8 mouse cellular contexts compared by ENCODE assay signal in the genomic region with DNA sequence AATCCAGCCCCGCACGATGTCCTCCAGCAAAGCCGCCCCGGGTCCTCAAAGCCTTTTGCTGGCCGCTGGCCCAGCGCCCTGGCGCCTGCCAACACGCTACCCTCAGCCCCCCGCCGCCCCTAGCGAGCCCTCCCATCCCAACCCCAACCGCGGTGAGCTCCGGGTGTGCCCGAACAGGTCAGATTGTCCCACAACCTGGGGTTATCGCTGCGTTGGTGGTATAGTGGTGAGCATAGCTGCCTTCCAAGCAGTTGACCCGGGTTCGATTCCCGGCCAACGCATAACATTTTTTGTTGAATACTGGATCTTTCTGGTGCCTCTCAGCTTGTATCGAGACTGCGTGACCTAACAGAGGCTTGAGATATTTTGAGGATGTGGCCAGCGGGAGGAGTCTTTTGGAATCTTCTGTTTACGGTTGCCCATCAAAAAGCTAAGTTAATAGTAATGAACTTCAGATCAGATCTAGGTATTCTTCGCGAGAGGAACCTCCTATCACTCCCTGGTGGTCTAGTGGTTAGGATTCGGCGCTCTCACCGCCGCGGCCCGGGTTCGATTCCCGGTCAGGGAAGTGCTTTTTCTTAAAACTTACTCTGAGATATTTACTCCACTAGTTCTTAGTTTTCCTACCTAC. TPM values are rescaled to one million over a fixed set of nuclear protein-coding genes. Genes with fewer than 3 reads are reported as not detected.
DNase-seq lines count a peak whose midpoint lies in the region; ATAC-seq and TF ChIP-seq lines count a peak whose summit lies in the region.

No protein-coding gene starts in this region.

- no peak for TF ChIP-seq POLR2A in liver, adult 2 months (IDR thresholded peaks at IDR 0.05; ENCODE audit: extremely low read depth, insufficient read depth, low read length)

- no peak overlapping the region for H3K27ac ChIP-seq in heart, embryonic 12.5 days (ENCODE audit: poor library complexity, severe bottlenecking)
- H3K27ac ChIP-seq in kidney, embryonic 16.5 days (ENCODE audit: low read length), result peak overlapping the region; percentile 71; the same call in 1 of the 2 replicates
- H3K27ac ChIP-seq in liver, adult 2 months (replicated peaks; ENCODE audit: insufficient read depth, low read depth, low read length), result no peak overlapping the region

- H3K27me3 ChIP-seq in erythroblast, embryonic 14.5 days (ENCODE audit: control insufficient read depth), result no peaks in the 10 kb centered on the region
- no peaks in the 10 kb centered on the region for H3K27me3 ChIP-seq in heart, embryonic 12.5 days (replicated peaks)
- H3K27me3 ChIP-seq in kidney, embryonic 16.5 days (ENCODE audit: insufficient read depth, low read length), result no peaks in the 10 kb centered on the region
- no peaks in the 10 kb centered on the region for H3K27me3 ChIP-seq in liver, adult 2 months (ENCODE audit: control insufficient read depth, insufficient read depth, low read length)

- peak; percentile 90 for ATAC-seq in heart, embryonic 12.5 days (ENCODE audit: insufficient number of reproducible peaks, low FRiP score)
- peak; percentile 90 for ATAC-seq in kidney, embryonic 16.5 days (ENCODE audit: low FRiP score, low TSS enrichment)
- ATAC-seq in monocyte, adult 5-6 weeks (replicated peaks; ENCODE audit: insufficient number of reproducible peaks, low FRiP score, low TSS enrichment, poor library complexity, severe bottlenecking), result peak; percentile 64

- under 1% methylated on average over 35 of the region's 35 CpGs for WGBS in heart, embryonic 12.5 days
- WGBS in kidney, embryonic 16.5 days, result under 1% methylated on average over 35 of the region's 35 CpGs
- WGBS in liver, adult 2 months, result under 1% methylated on average over 35 of the region's 35 CpGs

- H3K9me3 ChIP-seq in erythroblast, embryonic 14.5 days (ENCODE audit: control insufficient read depth, low read length), result no peaks in the 10 kb centered on the region; the same call in 1 of the 2 replicates
- no peaks in the 10 kb centered on the region for H3K9me3 ChIP-seq in heart, embryonic 12.5 days (replicated peaks)
- H3K9me3 ChIP-seq in kidney, embryonic 16.5 days (ENCODE audit: low read length), result 0 out of 2 replicates have a peak, but pooled peaks cover 4% of the 10 kb centered on the region

- no peaks in the 10 kb centered on the region for H3K36me3 ChIP-seq in erythroblast, embryonic 14.5 days (ENCODE audit: control insufficient read depth)
- no peaks in the 10 kb centered on the region for H3K36me3 ChIP-seq in heart, embryonic 12.5 days
- no peaks in the 10 kb centered on the region for H3K36me3 ChIP-seq in kidney, embryonic 16.5 days (ENCODE audit: insufficient read depth, low read length)
- H3K36me3 ChIP-seq in liver, adult 2 months (ENCODE audit: control insufficient read depth, insufficient read depth, low read length), result no peaks in the 10 kb centered on the region

- no peak for TF ChIP-seq CTCF in liver, adult 2 months (IDR thresholded peaks at IDR 0.05; ENCODE audit: low read depth, low read length)

- H3K4me2 ChIP-seq in heart, embryonic 12.5 days, result peak overlapping the region; percentile 72
- H3K4me2 ChIP-seq in kidney, embryonic 16.5 days (replicated peaks; ENCODE audit: low read depth, low read length), result peak overlapping the region; percentile 66

- peak overlapping the region; percentile 74 for H3K4me3 ChIP-seq in erythroblast, embryonic 14.5 days (replicated peaks)
- H3K4me3 ChIP-seq in heart, embryonic 12.5 days, result peak overlapping the region; percentile 72
- peak overlapping the region; percentile 75 for H3K4me3 ChIP-seq in kidney, embryonic 16.5 days (ENCODE audit: low read length)
- peak overlapping the region; percentile 70 for H3K4me3 ChIP-seq in liver, adult 2 months (ENCODE audit: insufficient read depth, low read depth, low read length)

- H3K9ac ChIP-seq in heart, embryonic 12.5 days, result peak overlapping the region; percentile 80
- H3K9ac ChIP-seq in kidney, embryonic 16.5 days (replicated peaks; ENCODE audit: low read length), result peak overlapping the region; percentile 69
- H3K9ac ChIP-seq in liver, adult 2 months (ENCODE audit: low read depth, low read length), result peak overlapping the region; percentile 59

- peak; percentile 85 for DNase-seq in CD4-positive helper T cell, adult 2 months (ENCODE audit: low read depth, low spot score)
- DNase-seq in brain, embryonic 18.5 days (ENCODE audit: low read depth, low spot score), result peak; percentile 76
- DNase-seq in liver, adult 2 months (ENCODE audit: extremely low read depth, low read depth, low spot score), result peak; percentile 88
- DNase-seq in spleen, postnatal 36 days (ENCODE audit: low spot score in 2 of 2), result peak; percentile 66 to 80

- H3K79me2 ChIP-seq in liver, adult 2 months (ENCODE audit: control insufficient read depth, insufficient read depth, low read length), result no peaks in the 10 kb centered on the region

- peaks cover 34% of the 10 kb centered on the region for H3K4me1 ChIP-seq in erythroblast, embryonic 14.5 days (ENCODE audit: control insufficient read depth)
- H3K4me1 ChIP-seq in heart, embryonic 12.5 days (replicated peaks), result peaks cover 2% of the 10 kb centered on the region; the same call in 1 of the 2 replicates
- H3K4me1 ChIP-seq in kidney, embryonic 16.5 days (ENCODE audit: insufficient read depth, low read length), result peaks cover 7% of the 10 kb centered on the region; the same call in 1 of the 2 replicates
- H3K4me1 ChIP-seq in liver, adult 2 months (ENCODE audit: control insufficient read depth, insufficient read depth, low read length), result no peaks in the 10 kb centered on the region

RNA-seq across cellular contexts. Expression of a gene that starts 11.1 kb away (rescaled TPM):
- polyA plus RNA-seq in erythroblast, embryonic 14.5 days (2012), result 0.37 and 0.64 TPM in 2 replicates
- polyA plus RNA-seq in heart, embryonic 12.5 days (2016; fragmentation: Nextera tagmentation; extraction: Ambion mirVana), result 2.9 and 3.5 TPM in 2 replicates
- polyA plus RNA-seq in kidney, embryonic 16.5 days (2015; fragmentation: Nextera tagmentation; extraction: Ambion mirVana), result 2.9 and 3.0 TPM in 2 replicates
- 0.13 and 0.37 TPM in 2 replicates for total RNA-seq in liver, adult 2 months (2014; rRNA removed)
- polyA plus RNA-seq in liver, adult 2 months (2012; rRNA removed), result 1.5 and 3.5 TPM in 2 replicates
- 1.4 to 6.2 TPM (median 1.6 TPM) in 3 replicates for total RNA-seq in monocyte, adult 5-6 weeks (2017)

RNA-seq across cellular contexts. Expression of a gene that starts 37.9 kb away (rescaled TPM):
- 0.06 TPM in 1 of 2 replicates, not detected in the other for polyA plus RNA-seq in erythroblast, embryonic 14.5 days (2012)
- 3.8 and 4.5 TPM in 2 replicates for polyA plus RNA-seq in heart, embryonic 12.5 days (2016; fragmentation: Nextera tagmentation; extraction: Ambion mirVana)
- polyA plus RNA-seq in kidney, embryonic 16.5 days (2015; fragmentation: Nextera tagmentation; extraction: Ambion mirVana), result 8.8 and 9.0 TPM in 2 replicates
- 11.5 and 14.5 TPM in 2 replicates for total RNA-seq in liver, adult 2 months (2014; rRNA removed)
- polyA plus RNA-seq in liver, adult 2 months (2012; rRNA removed), result 2.6 and 4.5 TPM in 2 replicates
- 270 to 442 TPM (median 434 TPM) in 3 replicates for total RNA-seq in monocyte, adult 5-6 weeks (2017)

RNA-seq across cellular contexts. Expression of a gene that starts 47.7 kb away (rescaled TPM):
- polyA plus RNA-seq in erythroblast, embryonic 14.5 days (2012), result 4.9 and 7.2 TPM in 2 replicates
- polyA plus RNA-seq in heart, embryonic 12.5 days (2016; fragmentation: Nextera tagmentation; extraction: Ambion mirVana), result 420 and 425 TPM in 2 replicates
- polyA plus RNA-seq in kidney, embryonic 16.5 days (2015; fragmentation: Nextera tagmentation; extraction: Ambion mirVana), result 340 TPM in 2 replicates
- 194 and 217 TPM in 2 replicates for total RNA-seq in liver, adult 2 months (2014; rRNA removed)
- polyA plus RNA-seq in liver, adult 2 months (2012; rRNA removed), result 375 and 403 TPM in 2 replicates
- 15.7 to 38.4 TPM (median 25.1 TPM) in 3 replicates for total RNA-seq in monocyte, adult 5-6 weeks (2017)

RNA-seq across cellular contexts. Expression of a gene that starts 47.8 kb away (rescaled TPM):
- polyA plus RNA-seq in erythroblast, embryonic 14.5 days (2012), result not detected in 2 replicates
- polyA plus RNA-seq in heart, embryonic 12.5 days (2016; fragmentation: Nextera tagmentation; extraction: Ambion mirVana), result 0.11 and 0.15 TPM in 2 replicates
- polyA plus RNA-seq in kidney, embryonic 16.5 days (2015; fragmentation: Nextera tagmentation; extraction: Ambion mirVana), result 0.57 and 0.68 TPM in 2 replicates
- 0.07 and 0.09 TPM in 2 replicates for total RNA-seq in liver, adult 2 months (2014; rRNA removed)
- polyA plus RNA-seq in liver, adult 2 months (2012; rRNA removed), result 0.27 and 0.83 TPM in 2 replicates
- not detected in 3 replicates for total RNA-seq in monocyte, adult 5-6 weeks (2017)

Comparison
In these comparisons a context has a peak if more than half of its experiments do, and no peak if none do; other contexts are left out.
1. RNA of a gene that starts 47.7 kb away (polyA plus RNA-seq): 420 to 425 TPM in heart, embryonic 12.5 days, 375 to 403 TPM in liver, adult 2 months and 340 TPM in kidney, embryonic 16.5 days; 4.9 to 7.2 TPM in erythroblast, embryonic 14.5 days; every median in the first group is over 10 times any median in the second.
2. Peak in every context shown above with its lines, with median percentiles within 50 percentile points of each other: DNase-seq, H3K4me3 ChIP-seq, ATAC-seq and H3K9ac ChIP-seq.